Mouse (Mus musculus): Measurements from ENCODE around the gene Vmn1r233. TPM values are rescaled to one million over a fixed set of nuclear protein-coding genes. Genes with fewer than 3 reads are reported as not detected.

Vmn1r233 gene
- total RNA-seq (2012; rRNA removed) (not detected in 2 replicates), total RNA-seq (2014; rRNA removed) (not detected in 2 replicates), polyA plus RNA-seq (2012; ENCODE audit: insufficient read length, low read depth) (not detected in 2 replicates)

DNA sequence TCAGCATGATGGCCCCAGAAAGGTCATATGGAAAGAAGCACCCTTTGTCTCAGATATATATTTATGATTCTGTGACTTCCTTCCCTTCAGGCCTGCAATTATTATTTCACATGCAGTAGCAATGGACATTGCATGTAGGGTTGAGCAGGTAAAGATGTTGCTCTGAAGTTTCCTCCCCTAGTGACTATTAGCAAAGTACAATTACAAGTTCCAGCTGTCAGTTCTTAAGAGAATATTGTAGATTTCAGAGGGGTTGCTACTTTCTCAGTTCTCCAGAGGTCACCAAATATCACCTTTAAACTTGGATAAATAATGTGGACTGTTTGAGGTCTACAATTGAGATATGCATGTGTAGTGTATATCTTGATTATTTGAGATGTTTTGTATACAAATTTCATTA lies at the start of gene Vmn1r233:
Gene Vmn1r233 (minus strand): TSS at position 101 of the 400 bp plus-strand sequence.
- H3K4me1 ChIP-seq (ENCODE audit: control insufficient read depth in 1 of 2, insufficient read depth in 2 of 2) = no peaks in the 10 kb centered on the region
- dilution Hi-C loops (cut with MboI; ENCODE audit: extremely low pct_ligation_motif_present, extremely low pct_unique_long_range_greater_than_20kb, low sequenced_read_pairs) = no loop called here

DNA sequence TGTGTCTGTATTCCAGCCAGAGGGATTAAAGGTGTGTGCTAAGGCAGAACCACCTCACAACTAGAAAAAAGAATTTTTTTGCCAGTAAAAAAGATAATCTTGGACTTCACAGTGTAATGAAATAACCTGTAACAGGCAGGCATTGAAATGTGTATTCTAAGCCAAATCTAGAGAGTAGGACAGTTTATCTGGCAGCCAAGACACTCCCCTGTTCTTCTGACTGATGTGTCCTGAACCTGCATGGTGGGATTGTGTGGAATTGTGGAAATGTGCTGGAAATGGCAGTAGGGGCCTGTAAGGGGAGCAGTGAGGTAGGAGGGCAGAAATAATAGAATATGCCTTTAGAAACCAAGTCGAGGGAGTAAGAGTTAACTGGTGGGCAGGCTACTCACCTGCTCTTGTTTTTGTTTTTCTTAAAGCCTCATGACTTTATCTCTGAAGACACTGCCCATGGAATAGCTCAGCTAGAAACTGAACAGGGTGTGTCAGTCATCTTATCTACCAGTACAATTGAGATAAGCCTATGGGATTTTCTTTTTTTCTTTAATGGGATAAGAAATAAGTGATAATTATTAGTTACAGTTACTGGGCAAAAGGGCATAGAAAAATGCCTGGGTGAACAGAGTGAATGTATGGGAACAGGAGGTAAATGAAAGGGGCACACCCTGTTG lies 22.3 kb upstream of the Vmn1r233 start:
- in situ Hi-C loops (cut with MboI; ENCODE audit: low pct_ligation_motif_present, low pct_unique_long_range_greater_than_20kb, low sequenced_read_pairs) (no loop called here), dilution Hi-C loops (cut with MboI; ENCODE audit: extremely low pct_ligation_motif_present, extremely low pct_unique_long_range_greater_than_20kb, low sequenced_read_pairs) (no loop called here)
- no peak overlapping the region for H3K27ac ChIP-seq (ENCODE audit: insufficient read depth, low read depth)

More for the DNA sequence above, at the start of gene Vmn1r233:
- no peak within 1 kb of the TSS for H3K9ac ChIP-seq (ENCODE audit: insufficient read depth, low read depth)
- no peaks in the 10 kb centered on the region for H3K27me3 ChIP-seq (replicated peaks)
- no peak for DNase-seq (ENCODE audit: extremely low read depth)
- in situ Hi-C loops (cut with MboI; ENCODE audit: low pct_ligation_motif_present, low pct_unique_long_range_greater_than_20kb, low sequenced_read_pairs) = no loop called here
- no peaks in the 10 kb centered on the region for H3K9me3 ChIP-seq (replicated peaks; ENCODE audit: low read length)
- H3K79me2 ChIP-seq (replicated peaks; ENCODE audit: control insufficient read depth, extremely low read depth, insufficient read depth, poor library complexity, severe bottlenecking) = no peaks in the 10 kb centered on the region
- no peak within 1 kb of the TSS for H3K27ac ChIP-seq (ENCODE audit: insufficient read depth, low read depth)
- no peak within 1 kb of the TSS for H3K4me2 ChIP-seq (ENCODE audit: insufficient read depth, low read depth, poor library complexity, severe bottlenecking)
- TF ChIP-seq TCF12 (IDR thresholded peaks at IDR 0.05; ENCODE audit: low read depth, low read length) = no peak
- no peak for TF ChIP-seq RAD21 (IDR thresholded peaks at IDR 0.05; ENCODE audit: low read depth, low read length)
- no peak for TF ChIP-seq IRF4 (IDR thresholded peaks at IDR 0.05; ENCODE audit: low read depth, low read length)
- no peak for TF ChIP-seq MXI1 (IDR thresholded peaks at IDR 0.05; ENCODE audit: low read depth, low read length)
- no peak for TF ChIP-seq ZMIZ1 (IDR thresholded peaks at IDR 0.05; ENCODE audit: low read depth, low read length)
- TF ChIP-seq MEF2A (IDR thresholded peaks at IDR 0.05; ENCODE audit: borderline replicate concordance, low read depth, low read length) = no peak
- TF ChIP-seq SMC3 (IDR thresholded peaks at IDR 0.05; ENCODE audit: low read depth, low read length) = no peak
- TF ChIP-seq NELFE (IDR thresholded peaks at IDR 0.05; ENCODE audit: low read depth, low read length) = no peak
- no peak for TF ChIP-seq TBP (conservative IDR thresholded peaks at IDR 0.05; ENCODE audit: low read depth, low read length)
- no peak for TF ChIP-seq EP300 (IDR thresholded peaks at IDR 0.05; ENCODE audit: low read length)
- TF ChIP-seq SIN3A (IDR thresholded peaks at IDR 0.05; ENCODE audit: low read length) = no peak
- TF ChIP-seq CTCF (conservative IDR thresholded peaks at IDR 0.05 in 1 of 2, IDR thresholded peaks at IDR 0.05 in 1 of 2; ENCODE audit: low read depth in 2 of 2, low read length in 2 of 2) = no peak
- TF ChIP-seq MAZ (IDR thresholded peaks at IDR 0.05; ENCODE audit: low read depth, low read length) = no peak
- no peak for TF ChIP-seq ZKSCAN1 (IDR thresholded peaks at IDR 0.05; ENCODE audit: borderline replicate concordance, low read depth, low read length)
- no peak for TF ChIP-seq POLR2AphosphoS2 (IDR thresholded peaks at IDR 0.05; ENCODE audit: low read depth, low read length)
- TF ChIP-seq USF1 (IDR thresholded peaks at IDR 0.05; ENCODE audit: low read depth, low read length) = no peak
- TF ChIP-seq JUND (conservative IDR thresholded peaks at IDR 0.05; ENCODE audit: low read depth, low read length) = no peak
- TF ChIP-seq ETS1 (conservative IDR thresholded peaks at IDR 0.05; ENCODE audit: low read depth, low read length) = no peak
- no peak within 1 kb of the TSS for H3K4me3 ChIP-seq (replicated peaks in 1 of 3; ENCODE audit: low read depth in 2 of 3, low read length in 2 of 3, poor library complexity in 1 of 3)
- H3K36me3 ChIP-seq (replicated peaks in 1 of 2; ENCODE audit: control insufficient read depth in 1 of 2, insufficient read depth in 1 of 2, low read length in 1 of 2) = no peaks in the 10 kb centered on the region

More for the DNA sequence above, 22.3 kb upstream of the Vmn1r233 start:
- H3K4me2 ChIP-seq (ENCODE audit: insufficient read depth, low read depth, poor library complexity, severe bottlenecking) = no peak overlapping the region
- H3K4me3 ChIP-seq (replicated peaks in 1 of 3; ENCODE audit: low read depth in 2 of 3, low read length in 2 of 3, poor library complexity in 1 of 3) = no peak overlapping the region
- H3K36me3 ChIP-seq (replicated peaks in 1 of 2; ENCODE audit: control insufficient read depth in 1 of 2, insufficient read depth in 1 of 2, low read length in 1 of 2) = peaks cover 25 to 69% of the 10 kb centered on the region in 2 experiments
- no peaks in the 10 kb centered on the region for H3K27me3 ChIP-seq (replicated peaks)
- no peak for DNase-seq (ENCODE audit: extremely low read depth)
- H3K79me2 ChIP-seq (replicated peaks; ENCODE audit: control insufficient read depth, extremely low read depth, insufficient read depth, poor library complexity, severe bottlenecking) = peaks cover 2% of the 10 kb centered on the region; the same call in 1 of the 2 replicates
- no peaks in the 10 kb centered on the region for H3K9me3 ChIP-seq (replicated peaks; ENCODE audit: low read length)
- no peak overlapping the region for H3K9ac ChIP-seq (ENCODE audit: insufficient read depth, low read depth)
- no peaks in the 10 kb centered on the region; a peak in 1 of 4 replicates for H3K4me1 ChIP-seq (ENCODE audit: control insufficient read depth in 1 of 2, insufficient read depth in 2 of 2)
- no peak for TF ChIP-seq JUND (conservative IDR thresholded peaks at IDR 0.05; ENCODE audit: low read depth, low read length)

Data from CH12.LX (cell line).